In the genomic region with DNA sequence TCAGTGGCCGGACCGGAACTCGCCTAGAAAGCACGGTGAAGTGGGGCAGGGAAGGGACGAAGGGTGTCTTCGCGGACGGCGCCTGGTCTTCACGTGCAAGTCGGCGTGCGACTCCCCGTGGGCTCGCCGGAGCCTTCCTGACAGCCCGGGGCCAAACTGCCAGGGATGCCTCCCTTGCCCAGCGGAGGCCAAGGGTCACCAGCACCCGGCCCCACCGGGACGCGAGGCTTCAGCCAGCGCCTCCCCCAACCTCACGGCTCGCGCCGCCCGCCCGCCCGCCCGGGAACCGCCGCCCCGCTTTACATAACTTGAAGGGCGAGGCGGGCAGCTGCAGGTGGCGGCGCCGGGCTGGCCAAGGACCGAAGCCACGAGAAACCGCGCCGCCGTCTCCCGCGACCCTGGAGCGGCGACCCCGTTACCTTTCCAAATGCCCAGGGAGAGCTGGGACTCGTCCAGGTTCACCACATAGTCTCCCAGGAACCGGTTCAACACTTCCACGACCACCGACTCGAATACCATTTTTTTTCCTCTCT, we compare ENCODE assay signal across 7 mouse cellular contexts. TPM values are rescaled to one million over a fixed set of nuclear protein-coding genes. Genes with fewer than 3 reads are reported as not detected.
DNase-seq lines count a peak whose midpoint lies in the region; TF ChIP-seq lines count a peak whose summit lies in the region.

No protein-coding gene starts in this region.

- H3K27me3 ChIP-seq in E14TG2a.4 (ENCODE audit: insufficient read depth, low read length): peaks cover 23% of the 10 kb centered on the region
- H3K27me3 ChIP-seq in forebrain, embryonic 10.5 days (ENCODE audit: poor library complexity, severe bottlenecking): peaks cover 27% of the 10 kb centered on the region

- H3K9me3 ChIP-seq in E14TG2a.4 (ENCODE audit: low read length): no peaks in the 10 kb centered on the region
- H3K9me3 ChIP-seq in forebrain, embryonic 10.5 days: no peaks in the 10 kb centered on the region

- no peaks in the 10 kb centered on the region for H3K36me3 ChIP-seq in E14TG2a.4 (ENCODE audit: insufficient read depth, low read length)
- no peaks in the 10 kb centered on the region for H3K36me3 ChIP-seq in forebrain, embryonic 10.5 days (replicated peaks)

- intact Hi-C loops in heart, postnatal 25 days (cut with DNase I): loop anchor here (10.0 kb wide), 1 partner anchor 786 kb away; no protein-coding TSS in a partner anchor

- WGBS in forebrain, embryonic 10.5 days: under 1% methylated on average over 55 of the region's 55 CpGs

- peak overlapping the region; percentile 91 for H3K4me3 ChIP-seq in E14TG2a.4 (replicated peaks; ENCODE audit: low read length)
- peak overlapping the region; percentile 79 for H3K4me3 ChIP-seq in forebrain, embryonic 10.5 days

- peak; percentile 69 for DNase-seq in adrenal gland, postnatal 10 days
- DNase-seq in forebrain, embryonic 10.5 days (ENCODE audit: extremely low spot score, low spot score): peak; percentile 51
- DNase-seq in heart, postnatal 25 days (ENCODE audit: low spot score): peak; percentile 20
- peak; percentile 17 for DNase-seq in layer of hippocampus, adult 9-11 months
- peak; percentile 50 for DNase-seq in lung, postnatal 14 days
- DNase-seq in right cerebral cortex, postnatal 25 days: peak; percentile 60

- no peak for TF ChIP-seq CTCF in E14TG2a.4 (conservative IDR thresholded peaks at IDR 0.05; ENCODE audit: low read length)

- H3K27ac ChIP-seq in forebrain, embryonic 10.5 days: peak overlapping the region; percentile 87

- peaks cover 16% of the 10 kb centered on the region for H3K4me1 ChIP-seq in E14TG2a.4 (replicated peaks; ENCODE audit: low read depth, low read length)
- H3K4me1 ChIP-seq in forebrain, embryonic 10.5 days: peaks cover 18% of the 10 kb centered on the region

RNA-seq across cellular contexts. Expression of gene Vps13a, which starts 0.4 kb away (rescaled TPM):
- 10 to 100 TPM; 30.2 to 42.4 TPM for total RNA-seq in adrenal gland, postnatal 10 days (2021)
- polyA plus RNA-seq in forebrain, embryonic 10.5 days (2016; fragmentation: Nextera tagmentation; extraction: Ambion mirVana): 11.4 and 12.7 TPM in 2 replicates
- 10 to 100 TPM; 30.8 to 31.5 TPM for total RNA-seq in heart, postnatal 25 days (2021)

Comparison
In these comparisons a context has a peak if more than half of its experiments do, and no peak if none do; other contexts are left out.
1. Peak in every context shown above with its lines: DNase-seq, H3K4me3 ChIP-seq and H3K27ac ChIP-seq.
2. DNase-seq: peak in every context shown above with its lines; median percentile 69 in adrenal gland, postnatal 10 days; 60 in right cerebral cortex, postnatal 25 days; 51 in forebrain, embryonic 10.5 days; 50 in lung, postnatal 14 days; 20 in heart, postnatal 25 days; 17 in layer of hippocampus, adult 9-11 months.